ENCODE assay signal across 15 mouse cellular contexts in genomic region chr6:115997726-115998311, GRCm38 (mm10). TPM values are rescaled to one million over a fixed set of nuclear protein-coding genes. Genes with fewer than 3 reads are reported as not detected.
DNase-seq lines count a peak whose midpoint lies in the region; ATAC-seq and TF ChIP-seq lines count a peak whose summit lies in the region.
"Had no signal": no experiment of that assay in that cellular context is flagged by ENCODE, and none has a peak within 500 bp of the region (broad histone marks: within the 10 kb centered on the region; RNA-seq: fewer than 3 reads in every experiment).

No protein-coding gene starts in this region.

- H3K27me3 ChIP-seq in heart, embryonic 13.5 days (replicated peaks), result peaks cover 22% of the 10 kb centered on the region
- H3K27me3 ChIP-seq in neural tube, embryonic 13.5 days, result peaks cover 33% of the 10 kb centered on the region
- peaks cover 3% of the 10 kb centered on the region; the same call in 1 of the 2 replicates for H3K27me3 ChIP-seq in hindbrain, postnatal 0 days (ENCODE audit: insufficient read depth, low read length)
- H3K27me3 ChIP-seq in stomach, embryonic 16.5 days (ENCODE audit: control insufficient read depth, insufficient read depth, low read length), result peaks cover 8% of the 10 kb centered on the region
- peaks cover 24% of the 10 kb centered on the region for H3K27me3 ChIP-seq in midbrain, embryonic 16.5 days (ENCODE audit: control insufficient read depth, insufficient read depth, low read depth, low read length)

- TF ChIP-seq CTCF in hindbrain, postnatal 0 days (IDR thresholded peaks at IDR 0.05; ENCODE audit: low read depth), result peak; percentile 9; the same call in 1 of the 2 replicates

- H3K9ac ChIP-seq in heart, embryonic 13.5 days, result no peak overlapping the region
- no peak overlapping the region for H3K9ac ChIP-seq in neural tube, embryonic 13.5 days
- no peak overlapping the region for H3K9ac ChIP-seq in hindbrain, postnatal 0 days (replicated peaks; ENCODE audit: low read length)
- no peak overlapping the region for H3K9ac ChIP-seq in stomach, embryonic 16.5 days (ENCODE audit: low read length)
- H3K9ac ChIP-seq in midbrain, embryonic 16.5 days (ENCODE audit: low read depth, low read length), result no peak overlapping the region

- 22% methylated on average over 3 of the region's 3 CpGs for WGBS in heart, embryonic 13.5 days
- WGBS in neural tube, embryonic 13.5 days, result 23% methylated on average over 3 of the region's 3 CpGs
- WGBS in hindbrain, postnatal 0 days, result 28% methylated on average over 3 of the region's 3 CpGs
- WGBS in stomach, embryonic 16.5 days, result 21% methylated on average over 3 of the region's 3 CpGs
- 14% methylated on average over 3 of the region's 3 CpGs for WGBS in midbrain, embryonic 16.5 days

- no peaks in the 10 kb centered on the region for H3K36me3 ChIP-seq in heart, embryonic 13.5 days
- H3K36me3 ChIP-seq in neural tube, embryonic 13.5 days, result no peaks in the 10 kb centered on the region
- H3K36me3 ChIP-seq in hindbrain, postnatal 0 days (ENCODE audit: insufficient read depth, low read length), result no peaks in the 10 kb centered on the region
- no peaks in the 10 kb centered on the region for H3K36me3 ChIP-seq in stomach, embryonic 16.5 days (ENCODE audit: control insufficient read depth, insufficient read depth, low read length)
- no peaks in the 10 kb centered on the region for H3K36me3 ChIP-seq in midbrain, embryonic 16.5 days (ENCODE audit: control insufficient read depth, insufficient read depth, low read length)

- no peak overlapping the region for H3K4me3 ChIP-seq in heart, embryonic 13.5 days
- H3K4me3 ChIP-seq in neural tube, embryonic 13.5 days, result no peak overlapping the region
- no peak overlapping the region for H3K4me3 ChIP-seq in hindbrain, postnatal 0 days (ENCODE audit: low read length)
- no peak overlapping the region for H3K4me3 ChIP-seq in stomach, embryonic 16.5 days (replicated peaks; ENCODE audit: low read length)
- H3K4me3 ChIP-seq in midbrain, embryonic 16.5 days (ENCODE audit: low read depth, low read length), result no peak overlapping the region

- H3K4me2 ChIP-seq in heart, embryonic 13.5 days, result peak overlapping the region; percentile 24
- H3K4me2 ChIP-seq in neural tube, embryonic 13.5 days, result no peak overlapping the region
- H3K4me2 ChIP-seq in hindbrain, postnatal 0 days (ENCODE audit: low read depth, low read length), result no peak overlapping the region
- no peak overlapping the region for H3K4me2 ChIP-seq in stomach, embryonic 16.5 days (ENCODE audit: low read depth, low read length)
- no peak overlapping the region for H3K4me2 ChIP-seq in midbrain, embryonic 16.5 days (ENCODE audit: low read length)

- peaks cover 66% of the 10 kb centered on the region for H3K4me1 ChIP-seq in heart, embryonic 13.5 days
- H3K4me1 ChIP-seq in neural tube, embryonic 13.5 days (replicated peaks), result peaks cover 53% of the 10 kb centered on the region
- no peaks in the 10 kb centered on the region for H3K4me1 ChIP-seq in hindbrain, postnatal 0 days (ENCODE audit: insufficient read depth, low read length)
- peaks cover 41% of the 10 kb centered on the region for H3K4me1 ChIP-seq in stomach, embryonic 16.5 days (ENCODE audit: control insufficient read depth, insufficient read depth, low read length)
- peaks cover 14% of the 10 kb centered on the region for H3K4me1 ChIP-seq in midbrain, embryonic 16.5 days (ENCODE audit: control insufficient read depth, insufficient read depth, low read length)

- ATAC-seq in heart, embryonic 13.5 days (ENCODE audit: extremely low read depth, insufficient number of reproducible peaks, low FRiP score, low TSS enrichment), result no peak
- ATAC-seq in neural tube, embryonic 13.5 days (ENCODE audit: low read depth), result no peak
- ATAC-seq in hindbrain, postnatal 0 days, result no peak
- no peak for ATAC-seq in stomach, embryonic 16.5 days (ENCODE audit: insufficient read depth, low FRiP score)
- no peak for ATAC-seq in megakaryocyte-erythroid progenitor cell, adult 5-6 weeks (replicated peaks; ENCODE audit: low FRiP score, low TSS enrichment, poor library complexity, severe bottlenecking)
- no peak for ATAC-seq in midbrain, embryonic 16.5 days
- ATAC-seq: CD4-positive, CD25-positive, alpha-beta regulatory T cell, adult 4 months had no signal

- no peak for DNase-seq in heart, adult 9 months (ENCODE audit: low spot score in 2 of 2)
- no peak for DNase-seq in neural tube, embryonic 10.5 days (ENCODE audit: extremely low spot score, low spot score)
- no peak for DNase-seq in hindbrain, postnatal 0 days (ENCODE audit: low spot score)
- DNase-seq: cerebellum, adult 8-10 months had no signal

- H3K9me3 ChIP-seq in heart, embryonic 13.5 days, result peaks cover 10% of the 10 kb centered on the region
- H3K9me3 ChIP-seq in neural tube, embryonic 13.5 days, result no peaks in the 10 kb centered on the region
- H3K9me3 ChIP-seq in hindbrain, postnatal 0 days (ENCODE audit: low read length), result no peaks in the 10 kb centered on the region
- H3K9me3 ChIP-seq in stomach, embryonic 16.5 days (replicated peaks; ENCODE audit: control insufficient read depth, low read length), result no peaks in the 10 kb centered on the region
- no peaks in the 10 kb centered on the region for H3K9me3 ChIP-seq in midbrain, embryonic 16.5 days (replicated peaks; ENCODE audit: control insufficient read depth, low read length, poor library complexity, severe bottlenecking)

- peak overlapping the region; percentile 88 for H3K27ac ChIP-seq in heart, embryonic 13.5 days (replicated peaks)
- H3K27ac ChIP-seq in neural tube, embryonic 13.5 days (replicated peaks), result peak overlapping the region; percentile 49; the same call in 1 of the 2 replicates
- H3K27ac ChIP-seq in hindbrain, postnatal 0 days, result no peak overlapping the region
- H3K27ac ChIP-seq in stomach, embryonic 16.5 days (ENCODE audit: low read length), result peak overlapping the region; percentile 88
- no peak overlapping the region for H3K27ac ChIP-seq in midbrain, embryonic 16.5 days (ENCODE audit: low read length)

RNA-seq across cellular contexts. Expression of gene Plxnd1, which starts 3.0 kb away (rescaled TPM):
- 39.6 and 43.5 TPM in 2 replicates for polyA plus RNA-seq in heart, embryonic 13.5 days (2015; fragmentation: Nextera tagmentation; extraction: Ambion mirVana)
- polyA plus RNA-seq in neural tube, embryonic 13.5 days (2015; fragmentation: Nextera tagmentation; extraction: Ambion mirVana), result 13.5 and 17.8 TPM in 2 replicates
- total RNA-seq in hindbrain, postnatal 0 days (2014; rRNA removed), result 31.2 and 36.1 TPM in 2 replicates
- polyA plus RNA-seq in hindbrain, postnatal 0 days (2015; fragmentation: Nextera tagmentation; extraction: Ambion mirVana), result 6.1 and 8.2 TPM in 2 replicates
- polyA plus RNA-seq in stomach, embryonic 16.5 days (2015; fragmentation: Nextera tagmentation; extraction: Ambion mirVana), result 27.7 and 28.5 TPM in 2 replicates
- total RNA-seq in megakaryocyte-erythroid progenitor cell, adult 5-6 weeks (2014; fragmentation: Nextera tagmentation), result 0.72 and 1.6 TPM in 2 replicates
- total RNA-seq in megakaryocyte-erythroid progenitor cell, adult 5-6 weeks (2017), result 0.11 and 1.4 TPM in 2 replicates
- 7.5 and 7.7 TPM in 2 replicates for polyA plus RNA-seq in midbrain, embryonic 16.5 days (2015; fragmentation: Nextera tagmentation; extraction: Ambion mirVana)

RNA-seq across cellular contexts. Expression of gene H1foo, which starts 53.1 kb away (rescaled TPM):
- polyA plus RNA-seq in heart, embryonic 13.5 days (2015; fragmentation: Nextera tagmentation; extraction: Ambion mirVana), result not detected in 2 replicates
- polyA plus RNA-seq in neural tube, embryonic 13.5 days (2015; fragmentation: Nextera tagmentation; extraction: Ambion mirVana), result not detected in 2 replicates
- total RNA-seq in hindbrain, postnatal 0 days (2014; rRNA removed), result 1.0 TPM in 1 of 2 replicates, not detected in the other
- not detected in 2 replicates for polyA plus RNA-seq in hindbrain, postnatal 0 days (2015; fragmentation: Nextera tagmentation; extraction: Ambion mirVana)
- polyA plus RNA-seq in stomach, embryonic 16.5 days (2015; fragmentation: Nextera tagmentation; extraction: Ambion mirVana), result not detected in 2 replicates
- total RNA-seq in megakaryocyte-erythroid progenitor cell, adult 5-6 weeks (2014; fragmentation: Nextera tagmentation), result not detected in 2 replicates
- not detected in 2 replicates for total RNA-seq in megakaryocyte-erythroid progenitor cell, adult 5-6 weeks (2017)
- not detected in 2 replicates for polyA plus RNA-seq in midbrain, embryonic 16.5 days (2015; fragmentation: Nextera tagmentation; extraction: Ambion mirVana)
- total RNA-seq: adrenal gland, postnatal 25 days; gastrocnemius, adult 8-10 months; layer of hippocampus, adult 18-20 months; monocyte, adult 5-6 weeks had no signal
- polyA plus RNA-seq: CD4-positive, CD25-positive, alpha-beta regulatory T cell, adult 4 months; liver, embryonic 16.5 days had no signal

Comparison
In these comparisons a context has a peak if more than half of its experiments do, and no peak if none do; other contexts are left out.
1. H3K27ac ChIP-seq: peak in heart, embryonic 13.5 days (single experiment), neural tube, embryonic 13.5 days (single experiment) and stomach, embryonic 16.5 days (single experiment); none in hindbrain, postnatal 0 days (single experiment) and midbrain, embryonic 16.5 days (single experiment).